Mouse (Mus musculus) adrenal gland, postnatal 25 days (tissue): ENCODE measurements around the gene Optc. TPM values are rescaled to one million over a fixed set of nuclear protein-coding genes. Genes with fewer than 3 reads are reported as not detected.

Source experiments
- DNase-seq: peaks from one replicate; pipeline ENCODE4 v3.0.0; 2021; ENCODE audit warnings: mixed read lengths
- total RNA-seq: library from RNA; stranded (reverse); gene quantifications from 2 replicates; pipeline ENCODE4 v1.2.3, GENCODE M21; 2021

The Optc gene
- total RNA-seq, 1 experiment from 2014 or later, result 1.2 TPM

DNA sequence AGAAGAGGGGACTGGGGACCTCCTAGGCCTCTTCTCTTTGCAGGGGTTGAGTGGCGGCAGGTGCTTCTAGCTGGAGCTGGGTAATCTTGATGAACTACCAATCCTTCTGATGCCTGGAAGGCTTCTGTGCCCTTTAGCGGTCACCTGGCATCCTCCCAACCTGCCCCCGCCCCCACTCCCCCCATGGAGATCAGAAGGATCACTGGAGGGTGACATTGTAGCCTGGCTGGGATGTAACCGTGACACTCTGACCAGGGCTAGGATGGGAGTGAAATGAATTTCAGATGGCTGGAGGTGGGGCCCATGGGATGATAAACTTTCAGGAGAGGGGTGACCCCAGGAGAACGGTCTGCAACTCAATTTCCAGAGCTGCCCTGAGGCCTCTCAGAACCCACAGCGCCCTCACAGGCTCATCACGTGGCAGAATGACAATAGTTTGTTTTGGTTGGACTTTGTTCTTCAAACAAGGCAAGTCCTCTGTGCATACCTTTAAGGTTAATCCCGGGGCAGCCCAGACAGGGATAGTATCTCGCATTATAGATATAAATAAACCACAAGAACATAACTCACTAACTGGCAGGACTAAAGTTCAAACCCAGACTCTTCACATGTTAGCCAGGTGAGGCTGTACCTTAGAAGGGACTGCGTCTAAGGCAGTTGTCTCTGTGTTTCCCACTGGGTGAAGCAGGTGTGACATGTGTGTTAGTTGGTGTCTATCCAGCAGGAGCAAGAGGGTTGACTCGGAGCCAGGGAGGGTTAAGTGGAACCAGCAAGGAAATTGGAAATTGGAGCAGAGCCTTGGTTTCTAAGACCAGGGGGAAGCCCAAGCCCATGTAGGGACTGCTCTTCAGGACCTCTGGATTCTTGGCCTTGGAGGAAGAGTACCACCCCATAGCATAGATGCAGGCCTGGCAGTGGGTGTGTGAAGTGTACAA, 25.2 kb downstream of the Optc start:
- no peak for DNase-seq

GRCm38 (mm10) chr1:133881813-133882212, 26.0 kb downstream of the Optc start:
- no peak for DNase-seq

DNA sequence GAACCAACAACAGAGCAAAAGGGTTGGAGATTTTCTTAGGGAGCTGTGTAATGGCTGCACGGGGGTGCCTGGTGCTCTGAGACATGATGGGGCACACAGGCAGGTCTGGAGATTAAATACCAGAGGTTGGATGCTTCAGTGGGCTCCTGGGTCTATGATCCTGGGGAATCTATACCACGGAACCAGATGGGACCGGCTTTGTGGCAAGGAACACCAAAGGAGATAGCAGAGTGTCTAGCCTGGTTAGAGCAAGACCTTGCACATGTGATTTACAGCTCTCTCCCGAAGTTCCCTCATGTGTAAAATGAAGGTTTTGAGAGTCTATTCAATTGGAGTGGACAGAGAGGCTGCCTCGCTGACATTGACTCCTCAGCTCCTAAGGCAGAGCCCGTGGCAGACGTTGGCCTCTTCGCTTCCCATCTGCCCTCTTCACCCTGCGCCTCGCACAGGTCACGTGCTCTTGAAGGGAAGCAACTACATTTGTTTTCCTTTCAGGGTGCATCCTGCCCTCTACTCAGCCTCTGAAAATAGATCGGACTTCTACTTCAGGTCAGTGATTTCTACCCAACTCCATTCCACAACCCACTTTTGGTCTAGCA, 28.9 kb downstream of the Optc start:
- no peak for DNase-seq

DNA sequence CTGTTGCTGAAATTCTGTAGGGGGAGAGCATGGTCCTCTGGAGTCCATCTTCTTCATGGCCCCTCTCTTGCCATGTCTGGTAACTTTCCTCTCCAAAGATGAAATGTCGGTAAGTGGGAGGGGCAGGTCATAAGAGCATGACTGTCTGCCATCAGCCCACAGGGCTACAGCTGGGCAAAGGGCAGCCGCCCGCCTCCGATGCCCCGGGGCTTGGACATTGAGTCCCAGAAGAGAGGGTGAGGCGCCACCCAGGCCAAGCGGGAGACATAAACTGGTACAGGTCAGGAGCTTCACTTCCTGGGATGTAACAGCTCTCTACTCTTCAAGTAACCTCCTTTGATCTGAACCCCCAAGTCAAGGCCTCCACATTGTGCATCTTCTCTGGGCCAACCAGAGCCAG, 30.9 kb downstream of the Optc start:
- no peak for DNase-seq

- DNase-seq, result no peak
These were observed 34.5 kb downstream of the Optc start for GRCm38 (mm10) chr1:133873086-133873813.

- DNase-seq, result no peak
These were observed 36.6 kb downstream of the Optc start for GRCm38 (mm10) chr1:133871241-133871640.

GRCm38 (mm10) chr1:133869221-133869620, 38.6 kb downstream of the Optc start:
- DNase-seq, result no peak

DNA sequence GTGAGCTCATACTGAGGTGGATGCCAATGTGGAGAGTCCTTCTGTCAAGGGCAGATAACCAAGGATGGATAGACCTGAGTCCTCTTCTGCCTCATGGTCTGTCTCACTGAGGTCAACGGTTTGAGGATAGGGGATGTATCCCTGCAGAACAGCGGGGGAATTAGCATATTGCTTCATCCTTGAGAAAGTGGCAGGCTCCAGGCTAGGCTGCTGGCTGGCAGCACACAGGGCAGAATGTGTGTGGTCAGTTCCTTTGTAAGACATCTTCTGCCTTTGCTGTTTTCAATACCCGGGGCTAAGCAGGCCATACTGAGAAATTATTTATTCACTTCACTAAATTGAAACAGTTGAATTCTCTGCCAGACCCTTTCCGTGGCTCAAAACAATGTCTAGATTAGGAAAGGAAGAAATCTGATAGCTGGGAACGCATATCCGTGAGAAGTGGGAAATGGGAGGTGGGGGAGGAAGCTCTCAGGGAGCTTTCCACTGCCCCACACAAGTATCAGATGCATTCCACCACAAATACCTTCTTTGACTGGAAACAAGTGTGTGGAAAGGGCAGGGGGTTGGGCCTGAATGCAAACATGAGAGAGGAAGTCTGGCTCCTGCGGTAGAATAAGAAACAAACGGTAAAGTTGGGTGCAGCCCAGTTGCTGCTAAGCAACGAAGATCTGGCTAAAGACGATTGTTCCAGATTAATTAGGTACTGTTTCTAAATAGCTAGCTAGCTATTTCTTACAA, 44.4 kb downstream of the Optc start:
- DNase-seq, result no peak

DNA sequence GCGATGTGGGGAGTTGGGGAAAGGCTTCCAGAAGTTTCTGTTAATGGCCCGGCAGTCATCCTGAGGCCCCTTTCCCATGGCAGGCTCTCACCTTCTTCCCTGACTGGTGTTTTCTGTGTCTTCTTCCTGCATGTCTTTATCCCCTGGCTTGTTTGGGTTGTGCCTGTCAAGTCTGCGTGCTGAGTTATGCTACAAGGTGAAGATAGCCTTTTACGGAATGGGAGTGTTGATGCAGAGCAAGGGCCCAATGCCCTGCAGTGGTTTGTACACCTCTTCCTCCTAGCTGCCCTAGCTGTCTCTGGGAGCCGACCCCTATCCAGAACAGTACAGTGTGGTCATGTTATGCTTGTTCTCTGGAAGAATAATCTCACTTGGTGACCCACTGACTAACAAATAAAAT, 46.8 kb downstream of the Optc start:
- no peak for DNase-seq

- DNase-seq, result no peak
These were observed 47.7 kb downstream of the Optc start for GRCm38 (mm10) chr1:133859821-133860711.

DNA sequence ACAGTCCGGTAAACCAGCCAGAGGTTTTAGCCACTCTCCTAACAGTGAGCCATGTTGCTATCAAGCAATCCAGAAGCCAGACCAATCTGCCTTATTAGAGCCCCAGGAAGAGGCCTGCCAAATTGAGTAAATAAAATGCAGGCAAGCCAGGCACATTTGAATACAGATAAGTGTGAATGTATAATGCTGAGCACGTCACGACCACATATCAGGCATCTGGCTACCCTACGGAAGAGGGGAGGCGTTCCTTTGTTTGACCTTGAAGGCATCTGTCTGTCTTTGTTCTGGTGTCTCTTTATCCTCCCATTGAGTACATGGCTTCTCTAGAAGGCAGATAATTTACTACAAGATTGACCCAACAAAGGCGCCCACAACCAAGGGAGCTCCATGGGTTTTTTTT, 48.5 kb downstream of the Optc start:
- no peak for DNase-seq

DNA sequence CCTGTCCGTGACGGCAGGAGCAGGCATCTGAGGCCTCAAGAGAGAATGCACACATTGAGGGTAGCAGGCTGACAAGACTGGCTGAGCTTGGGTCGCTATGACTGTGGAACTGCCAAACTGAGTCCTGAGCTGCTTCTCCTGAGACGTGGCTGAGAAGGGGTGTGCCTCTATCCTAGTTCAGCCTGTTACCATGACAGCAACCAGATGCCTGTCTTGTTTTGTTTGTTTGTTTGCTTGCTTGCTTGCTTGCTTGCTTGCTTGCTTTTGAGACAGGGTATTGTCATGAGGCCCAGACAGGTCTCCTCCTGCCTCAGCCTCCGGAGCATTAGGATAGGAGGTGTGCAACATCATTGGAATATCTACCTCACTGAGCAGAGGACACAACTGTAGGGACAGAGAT, 50.0 kb downstream of the Optc start:
- DNase-seq, result no peak

GRCm38 (mm10) chr1:133857171-133857570, 50.6 kb downstream of the Optc start:
- no peak for DNase-seq

- DNase-seq, result no peak
These were observed 51.1 kb downstream of the Optc start for GRCm38 (mm10) chr1:133856655-133857054.

GRCm38 (mm10) chr1:133856133-133856541, 51.7 kb downstream of the Optc start:
- DNase-seq, result no peak

- DNase-seq, result peak; percentile 20
These were observed 52.4 kb downstream of the Optc start for GRCm38 (mm10) chr1:133855274-133856017.

GRCm38 (mm10) chr1:133854421-133855273, 53.2 kb downstream of the Optc start:
- DNase-seq, result peak; percentile 15
